Mouse (Mus musculus) left cerebral cortex, adult 8-10 months (tissue): ENCODE results near the gene D8Ertd738e. TPM values are rescaled to one million over a fixed set of nuclear protein-coding genes. Genes with fewer than 3 reads are reported as not detected.

Experiments
- DNase-seq, 2 experiments: peaks; one replicate each; pipeline ENCODE4 v3.0.0; 2022; ENCODE audit warnings: low spot score in 2 of 2
- microRNA-seq, 2 experiments: library from miRNA; unstranded; fragments of <30 nt; microRNA quantifications; one replicate each; pipeline ENCODE4 v1.2.0; 2022
- total RNA-seq, 4 experiments: library from RNA; stranded (reverse); gene quantifications; 2 replicates each; pipeline ENCODE4 v1.2.4; 2022

The D8Ertd738e gene
- total RNA-seq, 4 experiments from 2014 or later = 97.1 to 133 (median 108) TPM

GRCm38 (mm10) chr8:84202938-84203917 lies 46.3 kb downstream of the D8Ertd738e start:
- peak in 1 of 2 experiments; percentile 84 for DNase-seq

- DNase-seq = peak in 1 of 2 experiments; percentile 64
Observed at GRCm38 (mm10) chr8:84202466-84202865, 47.1 kb downstream of the D8Ertd738e start.

GRCm38 (mm10) chr8:84201545-84202245 lies 47.8 kb downstream of the D8Ertd738e start:
- DNase-seq = peak in 1 of 2 experiments; percentile 56

- peak in 1 of 2 experiments; percentile 54 for DNase-seq
Observed at GRCm38 (mm10) chr8:84200652-84201544, 48.6 kb downstream of the D8Ertd738e start.

GRCm38 (mm10) chr8:84200126-84200555 lies 49.4 kb downstream of the D8Ertd738e start:
- no peak for DNase-seq

GRCm38 (mm10) chr8:84199348-84200125 lies 50.0 kb downstream of the D8Ertd738e start:
- DNase-seq = no peak

GRCm38 (mm10) chr8:84198871-84199270 lies 50.6 kb downstream of the D8Ertd738e start:
- DNase-seq = no peak

GRCm38 (mm10) chr8:84197922-84198774 lies 51.4 kb downstream of the D8Ertd738e start:
- DNase-seq = peak; percentile 66 to 87

GRCm38 (mm10) chr8:84197141-84197921 lies 52.2 kb downstream of the D8Ertd738e start:
- peak; percentile 41 to 70 for DNase-seq

Small RNA genes lying within 50 kb of the gene (microRNA-seq; reads per million reads assigned to microRNA genes)
- gene Mir23a = 10,621 to 16,056 reads per million in 2 experiments
- gene Mir24-2 = 0 reads per million in 2 experiments
- 125 to 199 reads per million in 2 experiments for gene Mir27a
- 0 reads per million in 2 experiments for gene Mir3074-2

Other genes starting within 250 kb of the D8Ertd738e start
- under 1 TPM; 0.34 to 0.77 (median 0.48) TPM for gene 1700067K01Rik, start 248.2 kb downstream of the D8Ertd738e start, total RNA-seq
- 1 to 10 TPM in 3 of 4 experiments, under 1 TPM in 1; 0.37 to 2.6 (median 1.5) TPM for gene 2210011C24Rik, start 237.5 kb downstream of the D8Ertd738e start, total RNA-seq
- 1 to 10 TPM; 1.5 to 4.5 (median 2.3) TPM for gene Palm3, start 228.2 kb downstream of the D8Ertd738e start, total RNA-seq
- gene Il27ra, start 207.1 kb downstream of the D8Ertd738e start, total RNA-seq = under 1 TPM; 0.36 to 0.57 (median 0.47) TPM
- not detected for gene Rln3, start 204.7 kb downstream of the D8Ertd738e start, total RNA-seq
- gene Gm10643, start 184.6 kb downstream of the D8Ertd738e start, total RNA-seq = 1 to 10 TPM; 4.1 to 4.6 (median 4.5) TPM
- 10 to 100 TPM; 19.5 to 26.3 (median 24.3) TPM for gene Rfx1, start 182.9 kb downstream of the D8Ertd738e start, total RNA-seq
- gene Dcaf15, start 145.0 kb downstream of the D8Ertd738e start, total RNA-seq = 10 to 100 TPM; 17.0 to 19.8 (median 18.5) TPM
- gene Podnl1, start 123.7 kb downstream of the D8Ertd738e start, total RNA-seq = not detected
- 10 to 100 TPM; 44.3 to 52.9 (median 47.4) TPM for gene Cc2d1a, start 101.8 kb downstream of the D8Ertd738e start, total RNA-seq
- 1 to 10 TPM; 2.8 to 3.2 (median 3.1) TPM for gene 4930432K21Rik, start 101.7 kb downstream of the D8Ertd738e start, total RNA-seq
- 1 to 10 TPM; 2.8 to 3.8 (median 3.2) TPM for gene Nanos3, start 64.5 kb downstream of the D8Ertd738e start, total RNA-seq
- 10 to 100 TPM; 12.9 to 13.8 (median 13.3) TPM for gene Zswim4, start 12.7 kb downstream of the D8Ertd738e start, total RNA-seq
- 10 to 100 TPM; 14.3 to 18.7 (median 16.2) TPM for gene Mri1, start 7.6 kb upstream of the D8Ertd738e start, total RNA-seq
- 10 to 100 TPM; 24.6 to 29.7 (median 27.8) TPM for gene Ccdc130, start 20.7 kb upstream of the D8Ertd738e start, total RNA-seq
- gene Cacna1a, start 138.7 kb upstream of the D8Ertd738e start, total RNA-seq = 100 to 1,000 TPM; 177 to 203 (median 185) TPM